Mouse (Mus musculus) embryonic facial prominence, embryonic 15.5 days (tissue): ENCODE results near the gene Gm45021. TPM values are rescaled to one million over a fixed set of nuclear protein-coding genes. Genes with fewer than 3 reads are reported as not detected.

Experiments used
- ATAC-seq: fragments of 200-750 bp; cut with Nextera tagmentation; 2 replicates; pipeline ENCODE4 v1.8.0; 2017; ENCODE audit warnings: low read depth, moderate TSS enrichment; ENCODE audit not compliant: insufficient number of reproducible peaks, low FRiP score, low TSS enrichment
- H3K27ac ChIP-seq: fragments of 300-500 bp; sonication (generic); replicated peaks from 2 replicates; pipeline ENCODE4 v1.5.1; 2015; ENCODE audit warnings: mild to moderate bottlenecking, inconsistent platforms
- H3K27me3 ChIP-seq: fragments of 300-500 bp; sonication (generic); 2 replicates; pipeline ENCODE4 v1.6.1; 2015; ENCODE audit warnings: inconsistent platforms
- H3K36me3 ChIP-seq: fragments of 300-500 bp; sonication (generic); 2 replicates; pipeline ENCODE4 v1.6.1; 2015; ENCODE audit warnings: mild to moderate bottlenecking, inconsistent platforms
- H3K4me1 ChIP-seq: fragments of 300-500 bp; sonication (generic); 2 replicates; pipeline ENCODE4 v1.6.1; 2015; ENCODE audit warnings: inconsistent platforms
- H3K4me2 ChIP-seq: fragments of 300-500 bp; sonication (generic); replicated peaks from 2 replicates; pipeline ENCODE4 v1.6.1; 2015; ENCODE audit warnings: mild to moderate bottlenecking, inconsistent platforms
- H3K4me3 ChIP-seq: fragments of 300-500 bp; sonication (generic); replicated peaks from 2 replicates; pipeline ENCODE4 v1.5.1; 2015; ENCODE audit warnings: mild to moderate bottlenecking, inconsistent platforms
- H3K9ac ChIP-seq: fragments of 300-500 bp; sonication (generic); 2 replicates; pipeline ENCODE4 v1.6.1; 2015; ENCODE audit warnings: inconsistent platforms
- H3K9me3 ChIP-seq: fragments of 300-500 bp; sonication (generic); replicated peaks from 2 replicates; pipeline ENCODE4 v1.6.1; 2016; ENCODE audit warnings: inconsistent platforms
- WGBS: fragments of 180-500 bp; shearing (Covaris S2); methylation state at CpG from one replicate; pipeline ENCODE4 v1.1.7; 2015; 5-methylcytosine and 5-hydroxymethylcytosine counted together
- polyA plus RNA-seq: library from polyadenylated mRNA; unstranded; fragments of >200 nt; fragmentation: Nextera tagmentation; extraction: Ambion mirVana; gene quantifications from 2 replicates; pipeline ENCODE4 v1.2.1, GENCODE M21; 2015

Gm45021 gene
- polyA plus RNA-seq, 1 experiment from 2014 or later, result not detected

DNA sequence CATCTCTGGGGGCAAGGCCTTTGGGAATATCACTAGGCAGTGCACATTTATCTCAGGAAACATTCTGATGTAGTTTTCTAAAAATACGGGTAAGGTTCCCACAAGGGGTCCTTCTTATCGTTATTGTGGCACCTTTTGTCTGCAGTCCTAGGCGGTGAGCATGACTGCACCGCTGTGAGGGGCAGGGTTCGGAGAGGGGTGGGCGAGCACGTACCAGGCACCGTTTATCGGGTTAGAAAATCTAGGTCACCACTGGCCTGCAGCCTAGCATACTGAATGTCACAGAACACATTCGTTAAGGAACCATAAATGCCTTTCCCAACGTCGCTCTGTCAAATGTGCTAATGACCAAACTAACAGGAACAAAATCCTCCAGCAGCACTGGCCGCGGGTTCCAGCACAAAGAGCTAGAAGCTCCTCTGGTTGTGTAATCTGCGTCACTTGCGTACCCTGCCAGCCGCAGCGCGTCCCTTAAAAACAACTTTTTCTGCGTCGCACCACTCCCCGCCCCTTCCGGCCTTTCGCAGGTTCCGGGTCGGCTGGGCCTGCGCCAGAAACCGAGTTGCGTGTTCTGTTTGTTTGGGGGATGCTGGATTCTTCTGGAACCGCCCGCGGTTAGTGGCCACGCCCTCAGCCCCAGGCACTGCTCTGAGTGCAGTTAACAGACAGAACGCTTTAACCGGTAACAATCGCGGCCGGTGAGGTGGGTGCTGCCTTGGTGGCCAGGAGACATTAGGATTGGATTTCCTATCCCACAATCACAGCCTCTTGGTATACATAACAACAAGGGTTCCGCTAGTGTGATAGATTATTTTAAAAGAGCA, 34.9 kb upstream of the Gm45021 start, which contains the start of gene Lrrc61:
Gene Lrrc61, plus strand, starts transcription at position 517 of the 824 bp plus-strand sequence.
- H3K4me3 ChIP-seq, result peak within 1 kb of the TSS; percentile 53
- H3K9me3 ChIP-seq, result no peaks in the 10 kb centered on the region
- peak within 1 kb of the TSS; percentile 57 for H3K9ac ChIP-seq
- H3K4me1 ChIP-seq, result peaks cover 14% of the 10 kb centered on the region; the same call in 1 of the 2 replicates
- whole genome bisulfite sequencing, result under 1% methylated on average over 39 of the region's 39 CpGs
- peak within 1 kb of the TSS; percentile 98 for H3K27ac ChIP-seq
- peaks cover under 1% of the 10 kb centered on the region; the same call in 1 of the 2 replicates for H3K36me3 ChIP-seq
- no peaks in the 10 kb centered on the region for H3K27me3 ChIP-seq
- peak; percentile 89 for ATAC-seq
- peak within 1 kb of the TSS; percentile 71 for H3K4me2 ChIP-seq

DNA sequence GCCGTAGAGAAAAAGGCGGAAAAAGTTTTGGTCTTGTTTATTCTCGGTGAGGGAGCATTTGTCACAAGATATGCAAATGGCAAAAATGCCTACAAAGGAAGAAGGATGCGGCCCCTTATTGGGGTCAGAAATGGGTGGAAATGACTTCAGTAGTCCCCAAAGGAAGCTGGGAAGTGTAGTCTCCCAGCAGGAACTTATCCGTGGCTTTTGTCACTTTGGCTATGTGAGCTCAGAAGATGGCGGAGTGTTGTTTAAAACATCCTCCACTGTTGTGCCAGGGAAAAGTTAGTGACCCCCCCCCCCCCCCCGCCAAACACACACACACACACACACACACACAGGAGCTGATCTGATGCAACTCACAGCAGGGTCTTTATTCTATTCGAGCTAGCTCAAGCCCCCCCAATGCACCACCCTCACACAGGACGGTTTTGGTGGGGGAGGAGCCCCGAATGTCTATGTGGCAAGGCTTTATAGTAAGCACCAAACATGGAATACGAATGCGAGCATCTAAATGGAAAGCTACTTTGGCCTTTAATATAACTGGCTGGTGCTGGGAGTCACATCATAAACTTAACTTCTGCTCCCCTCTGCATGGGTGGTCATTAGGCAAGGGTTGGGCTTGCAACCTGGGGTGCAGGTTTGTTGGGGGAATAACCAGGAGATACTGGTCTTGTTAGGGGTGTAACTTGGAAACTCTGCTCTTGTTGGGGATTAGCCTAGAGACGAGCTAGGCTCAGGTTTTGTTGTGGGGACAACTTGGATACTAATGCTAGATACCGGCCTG, 34.1 kb upstream of the Gm45021 start:
- Histone ChIP-seq H3K9ac (peak overlapping the region; percentile 57; the same call in 1 of the 2 replicates), H3K4me3 (peak overlapping the region; percentile 53), H3K4me1 (peaks cover 14% of the 10 kb centered on the region; the same call in 1 of the 2 replicates), H3K36me3 (peaks cover 2% of the 10 kb centered on the region; the same call in 1 of the 2 replicates), H3K27ac (peak overlapping the region; percentile 98), H3K27me3 (no peaks in the 10 kb centered on the region), H3K9me3 (no peaks in the 10 kb centered on the region), H3K4me2 (peak overlapping the region; percentile 71)
- WGBS, result 27% methylated on average over 13 of the region's 14 CpGs
- ATAC-seq, result peak; percentile 86

DNA sequence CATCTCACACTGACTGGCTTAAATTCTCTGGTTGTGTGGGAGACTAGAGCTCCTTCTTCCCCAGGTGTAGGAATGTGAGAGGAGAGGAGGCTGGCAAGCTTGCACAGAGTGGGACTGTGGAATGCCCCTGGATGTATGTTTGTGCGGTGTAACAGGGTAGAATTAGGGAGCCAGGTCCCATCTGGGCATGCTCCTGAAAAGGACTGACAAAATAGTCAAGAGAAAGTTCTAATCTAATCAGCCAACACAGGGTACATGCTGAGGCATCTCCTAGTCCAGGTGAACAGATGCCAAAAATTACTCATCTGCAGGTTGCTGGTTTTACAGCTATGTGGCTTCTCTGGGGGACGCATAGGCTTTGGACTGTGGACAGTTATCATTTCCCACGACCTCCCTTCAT, 33.5 kb upstream of the Gm45021 start:
- H3K4me2 ChIP-seq, result 0 out of 2 replicates have a peak overlapping the region, but pooled peaks have one; percentile 71
- peak overlapping the region; percentile 98; the same call in 1 of the 2 replicates for H3K27ac ChIP-seq
- 0 out of 2 replicates have a peak overlapping the region, but pooled peaks have one; percentile 53 for H3K4me3 ChIP-seq
- H3K4me1 ChIP-seq, result peaks cover 14% of the 10 kb centered on the region; the same call in 1 of the 2 replicates
- H3K36me3 ChIP-seq, result peaks cover 2% of the 10 kb centered on the region; the same call in 1 of the 2 replicates
- H3K9ac ChIP-seq, result no peak overlapping the region
- no peaks in the 10 kb centered on the region for H3K9me3 ChIP-seq
- ATAC-seq, result no peak
- WGBS, result 81% methylated on average over 3 of the region's 3 CpGs
- no peaks in the 10 kb centered on the region for H3K27me3 ChIP-seq

DNA sequence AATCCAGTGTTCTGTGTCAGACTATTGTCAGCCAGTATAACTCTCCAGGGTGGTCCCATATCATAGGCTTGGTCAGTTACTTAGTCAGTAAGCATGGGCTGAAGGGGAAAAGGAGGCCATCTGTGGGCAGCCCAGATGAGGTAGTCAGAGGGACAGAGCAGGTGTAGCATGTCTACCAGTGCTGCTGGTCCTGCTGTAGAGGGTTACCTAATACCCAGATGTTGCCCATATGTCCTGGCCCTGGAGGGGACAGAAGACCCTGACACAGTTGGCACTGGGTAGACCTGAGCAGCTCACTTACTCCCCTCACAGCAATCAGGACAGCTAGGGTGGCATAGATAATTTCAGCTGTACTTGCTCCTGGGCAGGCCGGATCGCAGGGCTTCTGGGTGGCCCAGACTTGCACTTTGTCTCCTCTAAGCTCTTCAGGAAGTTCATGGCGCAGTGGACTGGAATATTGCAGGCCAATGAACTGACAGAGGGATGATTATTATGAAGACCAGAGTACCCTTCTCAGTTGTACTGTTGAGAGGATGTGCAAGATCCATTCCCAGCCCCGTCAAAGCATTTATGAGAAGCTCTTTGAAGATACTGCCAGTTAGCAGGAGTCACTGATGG, 23.6 kb upstream of the Gm45021 start:
- Histone ChIP-seq H3K4me2 (no peak overlapping the region), H3K27ac (no peak overlapping the region), H3K36me3 (peaks cover 8% of the 10 kb centered on the region; the same call in 1 of the 2 replicates), H3K9ac (no peak overlapping the region), H3K4me1 (0 out of 2 replicates have a peak, but pooled peaks cover 12% of the 10 kb centered on the region), H3K27me3 (no peaks in the 10 kb centered on the region), H3K4me3 (no peak overlapping the region), H3K9me3 (no peaks in the 10 kb centered on the region)
- WGBS, result 84% methylated on average over 4 of the region's 4 CpGs
- no peak for ATAC-seq

DNA sequence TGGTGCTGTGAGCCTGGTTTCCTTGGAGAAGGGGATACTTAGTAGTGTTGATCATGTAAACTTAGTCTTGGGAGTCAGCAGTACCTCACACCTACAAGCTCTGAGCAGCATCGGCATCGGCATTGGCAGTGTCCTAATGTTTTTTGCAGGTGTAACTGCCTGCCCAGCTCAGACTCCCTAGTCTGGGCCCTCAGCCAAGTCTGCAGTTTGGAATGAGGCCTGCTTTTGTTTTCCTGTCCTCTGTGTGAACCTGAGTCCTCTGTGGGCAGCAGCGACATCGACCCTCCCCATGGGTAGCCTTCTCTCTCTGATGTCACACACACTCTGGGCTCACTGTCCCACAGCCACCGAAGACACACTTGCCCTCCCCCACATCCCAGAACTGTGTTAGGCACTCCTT, 23.1 kb upstream of the Gm45021 start:
- ATAC-seq, result no peak; the same call in 1 of the 2 replicates
- H3K4me1 ChIP-seq, result 0 out of 2 replicates have a peak, but pooled peaks cover 12% of the 10 kb centered on the region
- WGBS, result 39% methylated on average over 5 of the region's 5 CpGs
- no peak overlapping the region for H3K27ac ChIP-seq
- no peaks in the 10 kb centered on the region for H3K27me3 ChIP-seq
- H3K9ac ChIP-seq, result no peak overlapping the region
- H3K4me2 ChIP-seq, result no peak overlapping the region
- H3K36me3 ChIP-seq, result peaks cover 8% of the 10 kb centered on the region; the same call in 1 of the 2 replicates
- H3K9me3 ChIP-seq, result no peaks in the 10 kb centered on the region
- no peak overlapping the region for H3K4me3 ChIP-seq

DNA sequence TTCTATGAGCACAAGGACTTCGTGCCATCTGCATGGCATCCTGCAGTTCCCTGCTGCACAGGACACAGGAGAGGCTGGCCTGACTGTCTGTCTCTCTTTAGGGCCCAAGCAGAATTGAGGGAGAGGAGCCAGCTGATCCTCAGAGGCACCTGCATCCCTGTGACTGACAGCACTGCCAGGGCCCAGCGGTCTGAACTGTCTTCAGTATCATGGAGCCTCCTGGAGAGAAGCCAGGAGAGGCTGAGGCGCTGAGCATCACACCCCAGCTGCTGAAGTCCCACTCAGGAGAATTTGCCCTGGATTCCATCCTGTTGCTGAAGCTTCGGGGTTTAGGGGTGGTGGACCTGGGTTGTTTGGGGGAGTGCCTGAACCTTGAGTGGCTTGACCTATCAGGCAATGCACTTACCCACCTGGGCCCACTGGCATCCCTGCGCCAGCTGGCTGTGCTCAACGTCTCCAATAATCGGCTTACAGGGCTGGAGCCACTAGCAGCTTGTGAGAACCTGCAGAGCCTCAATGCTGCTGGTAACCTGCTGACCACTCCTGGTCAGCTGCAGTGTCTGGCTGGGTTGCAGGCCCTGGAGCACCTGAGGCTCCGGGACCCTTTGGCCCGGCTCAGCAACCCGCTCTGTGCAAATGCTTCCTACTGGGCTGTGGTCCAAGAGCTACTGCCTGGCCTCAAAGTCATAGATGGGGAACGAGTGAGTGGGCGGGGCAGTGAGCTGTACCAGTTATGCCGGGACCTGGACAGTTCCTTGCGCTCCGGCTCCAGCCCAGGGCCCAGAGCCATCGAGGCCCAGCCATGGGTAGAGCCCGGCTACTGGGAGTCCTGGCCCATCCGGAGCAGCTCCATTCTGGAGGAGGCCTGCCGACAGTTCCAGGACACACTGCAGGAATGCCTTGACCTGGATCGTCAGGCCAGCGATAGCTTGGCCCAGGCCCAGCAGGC, 21.1 kb upstream of the Gm45021 start:
- Histone ChIP-seq H3K4me2 (no peak overlapping the region), H3K27ac (no peak overlapping the region), H3K27me3 (no peaks in the 10 kb centered on the region), H3K9ac (no peak overlapping the region), H3K4me1 (peaks cover 23% of the 10 kb centered on the region; the same call in 1 of the 2 replicates), H3K36me3 (peaks cover 8% of the 10 kb centered on the region; the same call in 1 of the 2 replicates), H3K4me3 (no peak overlapping the region), H3K9me3 (no peaks in the 10 kb centered on the region)
- ATAC-seq, result no peak
- 76% methylated on average over 21 of the region's 21 CpGs for WGBS

DNA sequence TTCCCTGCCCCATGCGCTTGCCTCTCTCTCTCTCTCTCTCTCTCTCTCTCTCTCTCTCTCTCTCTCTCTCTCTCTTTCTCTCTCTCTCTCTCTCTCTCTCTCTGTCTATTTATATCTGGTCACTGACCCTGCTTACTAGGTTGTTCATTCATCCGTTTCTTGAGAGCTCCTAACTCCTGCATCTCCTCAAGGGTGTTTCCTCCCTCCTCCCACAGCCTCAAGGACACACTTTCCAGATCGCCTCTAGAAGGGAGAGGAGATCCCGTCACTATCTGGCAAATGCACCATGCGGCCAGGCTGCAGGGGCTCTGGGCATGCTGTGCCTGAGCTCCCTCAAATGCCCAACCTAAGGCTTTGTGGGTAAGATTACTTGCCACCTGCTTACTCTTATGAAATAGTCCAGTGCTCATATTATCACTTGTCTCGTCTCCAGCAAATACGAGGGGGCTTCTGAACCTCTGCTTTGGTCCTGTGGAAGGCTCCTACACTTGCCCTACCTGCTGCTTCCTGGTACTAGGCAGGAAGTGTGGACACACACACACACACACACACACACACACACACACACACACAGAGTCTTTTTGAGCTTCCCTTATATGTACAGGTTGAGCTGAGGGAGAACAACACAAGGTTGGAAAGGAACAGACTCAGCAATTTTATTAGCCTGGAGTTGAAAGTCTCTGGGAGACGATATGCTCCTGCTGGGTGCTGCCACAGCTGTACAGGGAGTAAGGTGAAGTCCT, 20.2 kb upstream of the Gm45021 start:
- H3K4me2 ChIP-seq, result no peak overlapping the region
- H3K9ac ChIP-seq, result no peak overlapping the region
- no peak for ATAC-seq
- H3K4me3 ChIP-seq, result no peak overlapping the region
- H3K27ac ChIP-seq, result no peak overlapping the region
- peaks cover 24% of the 10 kb centered on the region; the same call in 1 of the 2 replicates for H3K4me1 ChIP-seq
- peaks cover 5% of the 10 kb centered on the region; the same call in 1 of the 2 replicates for H3K36me3 ChIP-seq
- no peaks in the 10 kb centered on the region for H3K9me3 ChIP-seq
- no peaks in the 10 kb centered on the region for H3K27me3 ChIP-seq
- 78% methylated on average over 8 of the region's 8 CpGs for WGBS

DNA sequence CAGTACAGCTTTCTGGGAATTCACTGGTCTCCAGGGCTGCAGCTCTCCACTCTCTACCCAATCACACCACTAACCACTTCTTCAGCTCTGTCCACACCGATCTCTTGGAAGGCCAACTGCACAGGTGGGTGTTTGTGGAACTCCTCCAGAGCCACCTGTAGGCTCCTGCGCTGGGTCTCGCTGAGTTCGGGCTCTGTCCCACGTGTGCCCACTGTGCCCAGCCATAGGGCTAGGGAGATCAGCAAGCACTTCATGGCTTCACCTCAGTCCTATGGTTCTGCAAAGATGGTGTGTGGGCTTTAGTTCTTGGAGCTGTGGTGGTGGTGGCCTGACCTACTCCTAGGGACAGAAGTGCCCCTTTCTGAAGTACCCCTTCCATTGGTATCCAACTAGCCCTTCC, 17.4 kb upstream of the Gm45021 start:
- ATAC-seq, result no peak
- Histone ChIP-seq H3K36me3 (no peaks in the 10 kb centered on the region), H3K27me3 (no peaks in the 10 kb centered on the region), H3K4me2 (no peak overlapping the region), H3K4me3 (no peak overlapping the region), H3K9me3 (no peaks in the 10 kb centered on the region), H3K27ac (no peak overlapping the region), H3K9ac (no peak overlapping the region), H3K4me1 (peaks cover 21% of the 10 kb centered on the region; the same call in 1 of the 2 replicates)
- 91% methylated on average over 5 of the region's 5 CpGs for WGBS

DNA sequence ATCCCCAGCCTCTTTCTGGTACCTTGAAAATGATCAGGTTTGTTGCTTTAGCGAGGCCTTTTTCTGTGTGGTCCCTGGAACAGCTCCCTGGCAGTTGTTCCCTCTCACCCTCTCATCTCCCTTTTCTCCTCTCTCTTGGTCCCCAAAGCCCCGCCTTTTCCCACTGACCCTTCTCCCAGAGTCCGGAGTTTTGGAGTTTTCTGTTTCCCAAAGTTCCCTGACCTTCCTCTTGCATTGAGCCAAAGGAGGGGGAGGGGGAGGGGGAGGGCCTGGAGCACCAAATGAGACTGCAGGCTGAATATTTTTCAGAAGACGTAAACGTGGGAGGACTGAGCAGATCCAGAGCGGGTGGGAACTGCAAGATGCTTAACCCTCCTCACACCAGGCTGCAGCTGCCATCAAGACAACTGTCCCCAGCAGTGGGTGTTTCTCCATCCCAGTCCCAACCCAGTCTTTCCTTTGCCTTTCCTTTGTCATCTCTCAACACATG, 16.8 kb upstream of the Gm45021 start, which contains the start of gene Rarres2:
Gene Rarres2, minus strand, starts transcription at position 218 of the 490 bp plus-strand sequence.
- Histone ChIP-seq H3K4me2 (peak within 1 kb of the TSS; percentile 12; the same call in 1 of the 2 replicates), H3K27me3 (no peaks in the 10 kb centered on the region), H3K4me3 (no peak within 1 kb of the TSS), H3K9me3 (no peaks in the 10 kb centered on the region), H3K9ac (no peak within 1 kb of the TSS), H3K27ac (no peak within 1 kb of the TSS), H3K4me1 (peaks cover 21% of the 10 kb centered on the region; the same call in 1 of the 2 replicates), H3K36me3 (no peaks in the 10 kb centered on the region)
- peak; percentile 68 for ATAC-seq
- 17% methylated on average over 6 of the region's 6 CpGs for WGBS
